Mouse (Mus musculus): ENCODE results near the gene Dnaic2. TPM values are rescaled to one million over a fixed set of nuclear protein-coding genes. Genes with fewer than 3 reads are reported as not detected.

Dnaic2 gene
- polyA plus RNA-seq, 1 experiment from 2014 or later = 1.3 TPM

GRCm38 (mm10) chr11:114732890-114733289, 5.7 kb downstream of the Dnaic2 start:
- WGBS = 77% methylated on average over 22 of the region's 22 CpGs
- Histone ChIP-seq H3K27me3 (ENCODE audit: control insufficient read depth, insufficient read depth, low read length) (peaks cover 3% of the 10 kb centered on the region; the same call in 1 of the 2 replicates), H3K9me3 (ENCODE audit: control insufficient read depth, low read length) (no peaks in the 10 kb centered on the region), H3K4me3 (ENCODE audit: low read depth, low read length) (no peak overlapping the region), H3K9ac (ENCODE audit: low read length) (no peak overlapping the region), H3K4me2 (no peak overlapping the region), H3K27ac (ENCODE audit: low read depth, low read length) (no peak overlapping the region), H3K36me3 (ENCODE audit: control insufficient read depth, insufficient read depth, low read length) (no peaks in the 10 kb centered on the region), H3K4me1 (ENCODE audit: control insufficient read depth, insufficient read depth, low read length) (peaks cover 9% of the 10 kb centered on the region)
- no peak for ATAC-seq (ENCODE audit: low FRiP score)
- no peak for DNase-seq (ENCODE audit: low spot score, missing footprints)

GRCm38 (mm10) chr11:114736111-114736510, 8.9 kb downstream of the Dnaic2 start:
- 89% methylated on average over 2 of the region's 2 CpGs for WGBS
- no peak for ATAC-seq (ENCODE audit: low FRiP score)
- H3K4me1 ChIP-seq (ENCODE audit: control insufficient read depth, insufficient read depth, low read length) = peaks cover 14% of the 10 kb centered on the region
- DNase-seq (ENCODE audit: low spot score, missing footprints) = no peak
- H3K9ac ChIP-seq (ENCODE audit: low read length) = no peak overlapping the region
- no peak overlapping the region for H3K27ac ChIP-seq (ENCODE audit: low read depth, low read length)
- no peak overlapping the region for H3K4me2 ChIP-seq
- no peaks in the 10 kb centered on the region for H3K9me3 ChIP-seq (ENCODE audit: control insufficient read depth, low read length)
- no peaks in the 10 kb centered on the region for H3K36me3 ChIP-seq (ENCODE audit: control insufficient read depth, insufficient read depth, low read length)
- H3K27me3 ChIP-seq (ENCODE audit: control insufficient read depth, insufficient read depth, low read length) = peaks cover 7% of the 10 kb centered on the region
- H3K4me3 ChIP-seq (ENCODE audit: low read depth, low read length) = no peak overlapping the region

- DNase-seq (ENCODE audit: low spot score, missing footprints) (peak; percentile 94), ATAC-seq (ENCODE audit: low FRiP score) (peak; percentile 56; the same call in 1 of the 2 replicates)
- Histone ChIP-seq H3K9me3 (ENCODE audit: control insufficient read depth, low read length) (no peaks in the 10 kb centered on the region), H3K9ac (ENCODE audit: low read length) (peak overlapping the region; percentile 33; the same call in 1 of the 2 replicates), H3K36me3 (ENCODE audit: control insufficient read depth, insufficient read depth, low read length) (no peaks in the 10 kb centered on the region), H3K4me1 (ENCODE audit: control insufficient read depth, insufficient read depth, low read length) (peaks cover 22% of the 10 kb centered on the region), H3K4me3 (ENCODE audit: low read depth, low read length) (no peak overlapping the region), H3K27me3 (ENCODE audit: control insufficient read depth, insufficient read depth, low read length) (peaks cover 7% of the 10 kb centered on the region), H3K4me2 (no peak overlapping the region), H3K27ac (ENCODE audit: low read depth, low read length) (no peak overlapping the region)
- 15% methylated on average over 11 of the region's 11 CpGs for WGBS
Measured at GRCm38 (mm10) chr11:114736913-114737624, 9.9 kb downstream of the Dnaic2 start.

- WGBS = 29% methylated on average over 9 of the region's 10 CpGs
- no peak for ATAC-seq (ENCODE audit: low FRiP score)
- peaks cover 22% of the 10 kb centered on the region for H3K4me1 ChIP-seq (ENCODE audit: control insufficient read depth, insufficient read depth, low read length)
- H3K27ac ChIP-seq (ENCODE audit: low read depth, low read length) = no peak overlapping the region
- no peaks in the 10 kb centered on the region for H3K36me3 ChIP-seq (ENCODE audit: control insufficient read depth, insufficient read depth, low read length)
- no peak overlapping the region for H3K4me2 ChIP-seq
- no peak overlapping the region for H3K4me3 ChIP-seq (ENCODE audit: low read depth, low read length)
- peak; percentile 88 for DNase-seq (ENCODE audit: low spot score, missing footprints)
- no peak overlapping the region for H3K9ac ChIP-seq (ENCODE audit: low read length)
- peaks cover 11% of the 10 kb centered on the region for H3K27me3 ChIP-seq (ENCODE audit: control insufficient read depth, insufficient read depth, low read length)
- no peaks in the 10 kb centered on the region for H3K9me3 ChIP-seq (ENCODE audit: control insufficient read depth, low read length)
Measured at GRCm38 (mm10) chr11:114740598-114740997, 13.4 kb downstream of the Dnaic2 start.

- ATAC-seq (ENCODE audit: low FRiP score) = peak; percentile 84
- 20% methylated on average over 6 of the region's 6 CpGs for WGBS
- H3K9ac ChIP-seq (ENCODE audit: low read length) = no peak overlapping the region
- peaks cover 11% of the 10 kb centered on the region for H3K27me3 ChIP-seq (ENCODE audit: control insufficient read depth, insufficient read depth, low read length)
- no peak overlapping the region for H3K4me3 ChIP-seq (ENCODE audit: low read depth, low read length)
- H3K36me3 ChIP-seq (ENCODE audit: control insufficient read depth, insufficient read depth, low read length) = no peaks in the 10 kb centered on the region
- peak; percentile 93 for DNase-seq (ENCODE audit: low spot score, missing footprints)
- H3K27ac ChIP-seq (ENCODE audit: low read depth, low read length) = peak overlapping the region; percentile 27
- H3K9me3 ChIP-seq (ENCODE audit: control insufficient read depth, low read length) = no peaks in the 10 kb centered on the region
- peaks cover 22% of the 10 kb centered on the region for H3K4me1 ChIP-seq (ENCODE audit: control insufficient read depth, insufficient read depth, low read length)
- peak overlapping the region; percentile 0; the same call in 1 of the 2 replicates for H3K4me2 ChIP-seq
Measured at GRCm38 (mm10) chr11:114741451-114741850, 14.2 kb downstream of the Dnaic2 start.

GRCm38 (mm10) chr11:114745134-114745533, 17.9 kb downstream of the Dnaic2 start:
- Histone ChIP-seq H3K9ac (ENCODE audit: low read length) (no peak overlapping the region), H3K4me2 (peak overlapping the region; percentile 27), H3K27ac (ENCODE audit: low read depth, low read length) (no peak overlapping the region)

GRCm38 (mm10) chr11:114747564-114748138, 20.4 kb downstream of the Dnaic2 start:
- H3K36me3 ChIP-seq (ENCODE audit: control insufficient read depth, insufficient read depth, low read length) = no peaks in the 10 kb centered on the region
- peaks cover 4% of the 10 kb centered on the region for H3K27me3 ChIP-seq (ENCODE audit: control insufficient read depth, insufficient read depth, low read length)
- DNase-seq (ENCODE audit: low spot score, missing footprints) (no peak), ATAC-seq (ENCODE audit: low FRiP score) (no peak)
- H3K9ac ChIP-seq (ENCODE audit: low read length) = no peak overlapping the region
- no peak overlapping the region for H3K27ac ChIP-seq (ENCODE audit: low read depth, low read length)
- H3K4me1 ChIP-seq (ENCODE audit: control insufficient read depth, insufficient read depth, low read length) = no peaks in the 10 kb centered on the region
- H3K4me2 ChIP-seq = no peak overlapping the region
- 87% methylated on average over 12 of the region's 12 CpGs for WGBS
- no peak overlapping the region for H3K4me3 ChIP-seq (ENCODE audit: low read depth, low read length)
- no peaks in the 10 kb centered on the region for H3K9me3 ChIP-seq (ENCODE audit: control insufficient read depth, low read length)

More at GRCm38 (mm10) chr11:114745134-114745533, 17.9 kb downstream of the Dnaic2 start:
- H3K9me3 ChIP-seq (ENCODE audit: control insufficient read depth, low read length) = no peaks in the 10 kb centered on the region
- H3K27me3 ChIP-seq (ENCODE audit: control insufficient read depth, insufficient read depth, low read length) = peaks cover 4% of the 10 kb centered on the region
- peak; percentile 100 for DNase-seq (ENCODE audit: low spot score, missing footprints)
- ATAC-seq (ENCODE audit: low FRiP score) = peak; percentile 67; the same call in 1 of the 2 replicates
- 1% methylated on average over 12 of the region's 12 CpGs for WGBS
- no peak overlapping the region for H3K4me3 ChIP-seq (ENCODE audit: low read depth, low read length)
- no peaks in the 10 kb centered on the region for H3K36me3 ChIP-seq (ENCODE audit: control insufficient read depth, insufficient read depth, low read length)
- H3K4me1 ChIP-seq (ENCODE audit: control insufficient read depth, insufficient read depth, low read length) = peaks cover 17% of the 10 kb centered on the region

- Histone ChIP-seq H3K27ac (ENCODE audit: low read depth, low read length) (no peak within 1 kb of the TSS), H3K9ac (ENCODE audit: low read length) (peak within 1 kb of the TSS; percentile 6), H3K4me1 (ENCODE audit: control insufficient read depth, insufficient read depth, low read length) (no peaks in the 10 kb centered on the region; the same call in 1 of the 2 replicates), H3K9me3 (ENCODE audit: control insufficient read depth, low read length) (no peaks in the 10 kb centered on the region), H3K4me3 (ENCODE audit: low read depth, low read length) (peak within 1 kb of the TSS; percentile 35), H3K27me3 (ENCODE audit: control insufficient read depth, insufficient read depth, low read length) (peaks cover 12% of the 10 kb centered on the region), H3K4me2 (peak within 1 kb of the TSS; percentile 77), H3K36me3 (ENCODE audit: control insufficient read depth, insufficient read depth, low read length) (no peaks in the 10 kb centered on the region)
- peak; percentile 97 for DNase-seq (ENCODE audit: low spot score, missing footprints)
- 3% methylated on average over 51 of the region's 51 CpGs for WGBS
- ATAC-seq (ENCODE audit: low FRiP score) = peak; percentile 87
Measured at GRCm38 (mm10) chr11:114764820-114765818, 37.9 kb downstream of the Dnaic2 start, which contains the start of gene Kif19a. TSS of gene Kif19a (plus strand) at chr11:114765388.
